Mouse (Mus musculus) MEL (cell line): ENCODE data around the gene Zc3h10. TPM values are rescaled to one million over a fixed set of nuclear protein-coding genes. Genes with fewer than 3 reads are reported as not detected.

Source experiments
- DNase-seq: peaks from one replicate; pipeline ENCODE4 v3.0.0; 2011; ENCODE audit warnings: low read depth, low spot score
- H3K27ac ChIP-seq: 2 replicates; pipeline ENCODE4 v1.5.1; 2012; ENCODE audit warnings: low read depth, mild to moderate bottlenecking, control low read depth, low read length, moderate library complexity; ENCODE audit not compliant: control insufficient read depth
- H3K27me3 ChIP-seq, 2 experiments: fragments of 150-350 bp in 1 of 2; sonication (generic) in 1 of 2; 2 replicates each; pipeline ENCODE4 v1.6.1; 2012; ENCODE audit warnings: low read length in 2 of 2, mild to moderate bottlenecking in 2 of 2, improper control_type of control experiment in 1 of 2, moderate library complexity in 1 of 2; ENCODE audit not compliant: insufficient read depth in 2 of 2, control insufficient read depth in 1 of 2
- H3K36me3 ChIP-seq, 2 experiments: 2 replicates each; pipeline ENCODE4 v1.6.1; 2012 to 2014; ENCODE audit warnings: low read length in 2 of 2, improper control_type of control experiment in 1 of 2, inconsistent platforms in 1 of 2, mild to moderate bottlenecking in 1 of 2; ENCODE audit not compliant: insufficient read depth in 2 of 2, control insufficient read depth in 1 of 2
- H3K4me1 ChIP-seq, 2 experiments: fragments of 150-350 bp in 1 of 2; sonication (generic) in 1 of 2; 2 replicates each; pipeline ENCODE4 v1.6.1; 2012; ENCODE audit warnings: low read length in 2 of 2, improper control_type of control experiment in 1 of 2, mild to moderate bottlenecking in 1 of 2; ENCODE audit not compliant: insufficient read depth in 2 of 2, control insufficient read depth in 1 of 2
- H3K4me3 ChIP-seq, 2 experiments: fragments of 150-350 bp in 1 of 2; sonication (generic) in 1 of 2; 2 replicates each; pipeline ENCODE4 v1.5.1; 2012; ENCODE audit warnings: low read depth in 2 of 2, low read length in 2 of 2, mild to moderate bottlenecking in 2 of 2, moderate library complexity in 2 of 2, control low read depth in 1 of 2, improper control_type of control experiment in 1 of 2; ENCODE audit not compliant: control insufficient read depth in 1 of 2, insufficient read depth in 1 of 2
- H3K79me2 ChIP-seq: 2 replicates; pipeline ENCODE4 v1.6.1; 2012; ENCODE audit warnings: mild to moderate bottlenecking, low read length, moderate library complexity; ENCODE audit not compliant: control insufficient read depth, poor library complexity, insufficient read depth
- H3K9ac ChIP-seq: 2 replicates; pipeline ENCODE4 v1.6.1; 2012; ENCODE audit warnings: low read depth, mild to moderate bottlenecking, control low read depth, low read length, moderate library complexity; ENCODE audit not compliant: control insufficient read depth, poor library complexity, severe bottlenecking
- H3K9me3 ChIP-seq: fragments of 150-350 bp; sonication (generic); replicated peaks from 2 replicates; pipeline ENCODE4 v1.6.1; 2012; ENCODE audit warnings: mild to moderate bottlenecking, low read length, improper control_type of control experiment, moderate library complexity; ENCODE audit not compliant: insufficient read depth
- CHD2 ChIP-seq: IDR thresholded peaks from 2 replicates; pipeline ENCODE4 v1.6.1; 2011; ENCODE audit warnings: low read length, improper control_type of control experiment
- CTCF ChIP-seq, 3 experiments: IDR thresholded peaks in 2 of 3; conservative IDR thresholded peaks in 1 of 3; 2 replicates each; pipeline ENCODE4 v1.5.1; 2011 to 2012; ENCODE audit warnings: low read length in 3 of 3, low read depth in 2 of 3, mild to moderate bottlenecking in 2 of 3, improper control_type of control experiment in 1 of 3, inconsistent platforms in 1 of 3, mixed read lengths in 1 of 3, moderate library complexity in 1 of 3; ENCODE audit not compliant: control insufficient read depth in 1 of 3, insufficient read depth in 1 of 3, poor library complexity in 1 of 3, severe bottlenecking in 1 of 3
- E2F4 ChIP-seq: IDR thresholded peaks from 2 replicates; pipeline ENCODE4 v1.6.1; 2011; ENCODE audit warnings: low read depth, low read length, improper control_type of control experiment, borderline replicate concordance
- ELF1 ChIP-seq: IDR thresholded peaks from 2 replicates; pipeline ENCODE4 v1.6.1; 2014; ENCODE audit warnings: low read depth, mild to moderate bottlenecking, inconsistent platforms, low read length, improper control_type of control experiment, moderate library complexity
- EP300 ChIP-seq, 2 experiments: IDR thresholded peaks; 2 replicates each; pipeline ENCODE4 v1.6.1; 2011; ENCODE audit warnings: improper control_type of control experiment in 2 of 2, low read length in 2 of 2, low read depth in 1 of 2, mild to moderate bottlenecking in 1 of 2
- ETS1 ChIP-seq: IDR thresholded peaks from 2 replicates; pipeline ENCODE4 v1.6.1; 2012; ENCODE audit warnings: low read depth, mild to moderate bottlenecking, inconsistent platforms, low read length, improper control_type of control experiment, moderate library complexity
- HCFC1 ChIP-seq: IDR thresholded peaks from 2 replicates; pipeline ENCODE4 v1.6.1; 2012; ENCODE audit warnings: low read depth, mild to moderate bottlenecking, inconsistent platforms, low read length, improper control_type of control experiment, moderate library complexity
- KAT2A ChIP-seq: conservative IDR thresholded peaks from 2 replicates; pipeline ENCODE4 v1.6.1; 2012; ENCODE audit warnings: low read depth, low read length, improper control_type of control experiment, inconsistent platforms
- MAX ChIP-seq: IDR thresholded peaks from 2 replicates; pipeline ENCODE4 v1.6.1; 2011; ENCODE audit warnings: low read length, improper control_type of control experiment
- NELFE ChIP-seq: IDR thresholded peaks from 2 replicates; pipeline ENCODE4 v1.6.1; 2011; ENCODE audit warnings: low read depth, low read length, improper control_type of control experiment
- TBP ChIP-seq: IDR thresholded peaks from 2 replicates; pipeline ENCODE4 v1.8.0; 2011; ENCODE audit warnings: low read depth, low read length, improper control_type of control experiment
- TCF12 ChIP-seq: IDR thresholded peaks from 2 replicates; pipeline ENCODE4 v1.6.1; 2014; ENCODE audit warnings: low read depth, mild to moderate bottlenecking, inconsistent platforms, low read length, improper control_type of control experiment, moderate library complexity
- ZKSCAN1 ChIP-seq: IDR thresholded peaks from 2 replicates; pipeline ENCODE4 v1.6.1; 2012; ENCODE audit warnings: low read depth, mild to moderate bottlenecking, inconsistent platforms, low read length, improper control_type of control experiment, moderate library complexity
- polyA plus RNA-seq, 2 experiments: library from polyadenylated mRNA; stranded (reverse) in 1 of 2; unstranded in 1 of 2; fragments of >175 nt in 1 of 2; fragments of >200 nt in 1 of 2; gene quantifications; 2 replicates each; pipeline versions ENCODE4 v1.2.1 to v1.2.4; 2012; ENCODE audit warnings: low replicate concordance in 2 of 2, low read depth in 1 of 2; ENCODE audit not compliant: insufficient read length in 2 of 2, insufficient read depth in 1 of 2, missing spikeins in 1 of 2
- total RNA-seq: library from RNA; depleted of rRNA; stranded (reverse); fragments of 300-350 nt; gene quantifications from 2 replicates; pipeline ENCODE4 v1.2.3, GENCODE M21; 2012

Zc3h10 gene
- total and polyA plus RNA-seq, 3 experiments = 14.6 to 17.3 TPM; not detected in 1

GRCm38 (mm10) chr10:128495903-128496302 lies 51.7 kb downstream of the Zc3h10 start:
- Histone ChIP-seq H3K27ac (peak overlapping the region; percentile 73), H3K9ac (peak overlapping the region; percentile 59), H3K9me3 (no peaks in the 10 kb centered on the region), H3K4me1 (peaks cover 17 to 34% of the 10 kb centered on the region in 2 experiments), H3K27me3 (no peaks in the 10 kb centered on the region), H3K4me3 (0 out of 4 replicates have a peak overlapping the region, but pooled peaks of 1 of the 2 experiments have one; percentile 17), H3K79me2 (peaks cover 36% of the 10 kb centered on the region), H3K36me3 (peaks cover 2 to 24% of the 10 kb centered on the region in 2 experiments; a peak in 3 of 4 replicates)
- TF ChIP-seq ZKSCAN1 (no peak), ETS1 (peak; percentile 24), NELFE (no peak), KAT2A (no peak), CHD2 (no peak), TCF12 (no peak), E2F4 (no peak), HCFC1 (peak; percentile 31; the same call in 1 of the 2 replicates), EP300 (IDR thresholded peaks at IDR 0.05; ENCODE audit: low read depth in 1 of 2, low read length in 2 of 2) (peak in 1 of 2 experiments; percentile 63; a peak in 2 of 4 replicates), ELF1 (no peak)
- DNase-seq = peak; percentile 66

GRCm38 (mm10) chr10:128495270-128495669 lies 52.3 kb downstream of the Zc3h10 start:
- H3K4me1 ChIP-seq = peaks cover 17 to 34% of the 10 kb centered on the region in 2 experiments
- H3K79me2 ChIP-seq = peaks cover 36% of the 10 kb centered on the region
- TF ChIP-seq MAX (no peak), CTCF (IDR thresholded peaks at IDR 0.05 in 2 of 3, conservative IDR thresholded peaks at IDR 0.05 in 1 of 3; ENCODE audit: control insufficient read depth in 1 of 3, insufficient read depth in 1 of 3, low read depth in 2 of 3, low read length in 3 of 3, poor library complexity in 1 of 3, severe bottlenecking in 1 of 3) (peak in 1 of 3 experiments; percentile 21; a peak in 1 of 6 replicates)
- H3K27ac ChIP-seq = peak overlapping the region; percentile 77
- H3K9ac ChIP-seq = peak overlapping the region; percentile 86
- peak overlapping the region; percentile 64 to 79 for H3K4me3 ChIP-seq
- H3K27me3 ChIP-seq = no peaks in the 10 kb centered on the region
- peaks cover 5 to 24% of the 10 kb centered on the region in 2 experiments for H3K36me3 ChIP-seq
- DNase-seq = peak; percentile 59
- H3K9me3 ChIP-seq = no peaks in the 10 kb centered on the region

GRCm38 (mm10) chr10:128494667-128495245 lies 52.8 kb downstream of the Zc3h10 start:
- peak overlapping the region; percentile 77 for H3K27ac ChIP-seq
- peak overlapping the region; percentile 64 to 79 for H3K4me3 ChIP-seq
- no peak for DNase-seq
- H3K79me2 ChIP-seq = peaks cover 36% of the 10 kb centered on the region
- H3K9me3 ChIP-seq = no peaks in the 10 kb centered on the region
- peaks cover 8 to 24% of the 10 kb centered on the region in 2 experiments for H3K36me3 ChIP-seq
- H3K4me1 ChIP-seq = peaks cover 15 to 34% of the 10 kb centered on the region in 2 experiments
- peak overlapping the region; percentile 86 for H3K9ac ChIP-seq
- H3K27me3 ChIP-seq = no peaks in the 10 kb centered on the region
- TF ChIP-seq CHD2 = no peak
- 0 out of 2 replicates have a peak, but pooled peaks have one; percentile 12 for TF ChIP-seq TBP
